Mouse (Mus musculus) MEL (cell line): ENCODE data around the gene Proser3. TPM values are rescaled to one million over a fixed set of nuclear protein-coding genes. Genes with fewer than 3 reads are reported as not detected.

Experiments
- DNase-seq: peaks from one replicate; pipeline ENCODE4 v3.0.0; 2011; ENCODE audit warnings: low read depth, low spot score
- H3K27ac ChIP-seq: 2 replicates; pipeline ENCODE4 v1.5.1; 2012; ENCODE audit warnings: low read depth, mild to moderate bottlenecking, control low read depth, low read length, moderate library complexity; ENCODE audit not compliant: control insufficient read depth
- H3K27me3 ChIP-seq, 2 experiments: fragments of 150-350 bp in 1 of 2; sonication (generic) in 1 of 2; 2 replicates each; pipeline ENCODE4 v1.6.1; 2012; ENCODE audit warnings: low read length in 2 of 2, mild to moderate bottlenecking in 2 of 2, improper control_type of control experiment in 1 of 2, moderate library complexity in 1 of 2; ENCODE audit not compliant: insufficient read depth in 2 of 2, control insufficient read depth in 1 of 2
- H3K36me3 ChIP-seq, 2 experiments: 2 replicates each; pipeline ENCODE4 v1.6.1; 2012 to 2014; ENCODE audit warnings: low read length in 2 of 2, improper control_type of control experiment in 1 of 2, inconsistent platforms in 1 of 2, mild to moderate bottlenecking in 1 of 2; ENCODE audit not compliant: insufficient read depth in 2 of 2, control insufficient read depth in 1 of 2
- H3K4me1 ChIP-seq, 2 experiments: fragments of 150-350 bp in 1 of 2; sonication (generic) in 1 of 2; 2 replicates each; pipeline ENCODE4 v1.6.1; 2012; ENCODE audit warnings: low read length in 2 of 2, improper control_type of control experiment in 1 of 2, mild to moderate bottlenecking in 1 of 2; ENCODE audit not compliant: insufficient read depth in 2 of 2, control insufficient read depth in 1 of 2
- H3K4me3 ChIP-seq, 2 experiments: fragments of 150-350 bp in 1 of 2; sonication (generic) in 1 of 2; 2 replicates each; pipeline ENCODE4 v1.5.1; 2012; ENCODE audit warnings: low read depth in 2 of 2, low read length in 2 of 2, mild to moderate bottlenecking in 2 of 2, moderate library complexity in 2 of 2, control low read depth in 1 of 2, improper control_type of control experiment in 1 of 2; ENCODE audit not compliant: control insufficient read depth in 1 of 2, insufficient read depth in 1 of 2
- H3K79me2 ChIP-seq: 2 replicates; pipeline ENCODE4 v1.6.1; 2012; ENCODE audit warnings: mild to moderate bottlenecking, low read length, moderate library complexity; ENCODE audit not compliant: control insufficient read depth, poor library complexity, insufficient read depth
- H3K9ac ChIP-seq: 2 replicates; pipeline ENCODE4 v1.6.1; 2012; ENCODE audit warnings: low read depth, mild to moderate bottlenecking, control low read depth, low read length, moderate library complexity; ENCODE audit not compliant: control insufficient read depth, poor library complexity, severe bottlenecking
- H3K9me3 ChIP-seq: fragments of 150-350 bp; sonication (generic); replicated peaks from 2 replicates; pipeline ENCODE4 v1.6.1; 2012; ENCODE audit warnings: mild to moderate bottlenecking, low read length, improper control_type of control experiment, moderate library complexity; ENCODE audit not compliant: insufficient read depth
- BHLHE40 ChIP-seq: IDR thresholded peaks from 2 replicates; pipeline ENCODE4 v1.6.1; 2012; ENCODE audit warnings: low read depth, mild to moderate bottlenecking, inconsistent platforms, low read length, improper control_type of control experiment, borderline replicate concordance
- ETS1 ChIP-seq: IDR thresholded peaks from 2 replicates; pipeline ENCODE4 v1.6.1; 2012; ENCODE audit warnings: low read depth, mild to moderate bottlenecking, inconsistent platforms, low read length, improper control_type of control experiment, moderate library complexity
- GABPA ChIP-seq: IDR thresholded peaks from 2 replicates; pipeline ENCODE4 v1.6.1; 2012; ENCODE audit warnings: low read depth, mild to moderate bottlenecking, inconsistent platforms, low read length, improper control_type of control experiment, moderate library complexity
- KAT2A ChIP-seq: conservative IDR thresholded peaks from 2 replicates; pipeline ENCODE4 v1.6.1; 2012; ENCODE audit warnings: low read depth, low read length, improper control_type of control experiment, inconsistent platforms
- MAZ ChIP-seq: IDR thresholded peaks from 2 replicates; pipeline ENCODE4 v1.6.1; 2012; ENCODE audit warnings: low read depth, mild to moderate bottlenecking, inconsistent platforms, low read length, improper control_type of control experiment
- MEF2A ChIP-seq: IDR thresholded peaks from 2 replicates; pipeline ENCODE4 v1.6.1; 2014; ENCODE audit warnings: low read depth, mild to moderate bottlenecking, inconsistent platforms, low read length, improper control_type of control experiment; ENCODE audit not compliant: poor library complexity, insufficient replicate concordance, severe bottlenecking; ENCODE audit errors: extremely low read depth
- MXI1 ChIP-seq: IDR thresholded peaks from 2 replicates; pipeline ENCODE4 v1.6.1; 2011; ENCODE audit warnings: mild to moderate bottlenecking, low read depth, low read length, improper control_type of control experiment
- MYB ChIP-seq: IDR thresholded peaks from 2 replicates; pipeline ENCODE4 v1.6.1; 2011; ENCODE audit warnings: mild to moderate bottlenecking, low read depth, low read length, improper control_type of control experiment
- MYC ChIP-seq: IDR thresholded peaks from 2 replicates; pipeline ENCODE4 v1.6.1; 2011; ENCODE audit warnings: low read depth, mild to moderate bottlenecking, low read length, improper control_type of control experiment, moderate library complexity
- NELFE ChIP-seq: IDR thresholded peaks from 2 replicates; pipeline ENCODE4 v1.6.1; 2011; ENCODE audit warnings: low read depth, low read length, improper control_type of control experiment
- POLR2A ChIP-seq, 2 experiments: IDR thresholded peaks; 2 replicates each; pipeline ENCODE4 v1.6.1; 2011 to 2012; ENCODE audit warnings: low read length in 2 of 2, mild to moderate bottlenecking in 2 of 2, control low read depth in 1 of 2, improper control_type of control experiment in 1 of 2, low read depth in 1 of 2, moderate library complexity in 1 of 2; ENCODE audit not compliant: control insufficient read depth in 1 of 2, insufficient read depth in 1 of 2, poor library complexity in 1 of 2
- POLR2AphosphoS5 ChIP-seq: IDR thresholded peaks from 2 replicates; pipeline ENCODE4 v1.6.1; 2012; ENCODE audit warnings: low read depth, borderline replicate concordance, mild to moderate bottlenecking, inconsistent platforms, low read length, moderate library complexity, mixed read lengths
- RAD21 ChIP-seq: IDR thresholded peaks from 2 replicates; pipeline ENCODE4 v1.6.1; 2011; ENCODE audit warnings: mild to moderate bottlenecking, low read depth, low read length, improper control_type of control experiment
- RCOR1 ChIP-seq: IDR thresholded peaks from 2 replicates; pipeline ENCODE4 v1.6.1; 2012; ENCODE audit warnings: low read depth, mild to moderate bottlenecking, inconsistent platforms, low read length, improper control_type of control experiment
- TAL1 ChIP-seq: IDR thresholded peaks from 2 replicates; pipeline ENCODE4 v1.6.1; 2012; ENCODE audit warnings: mild to moderate bottlenecking, inconsistent platforms, low read length, moderate library complexity, mixed read lengths
- TCF12 ChIP-seq: IDR thresholded peaks from 2 replicates; pipeline ENCODE4 v1.6.1; 2014; ENCODE audit warnings: low read depth, mild to moderate bottlenecking, inconsistent platforms, low read length, improper control_type of control experiment, moderate library complexity
- USF2 ChIP-seq, 2 experiments: IDR thresholded peaks; 2 replicates each; pipeline ENCODE4 v1.6.1; 2011 to 2012; ENCODE audit warnings: improper control_type of control experiment in 2 of 2, low read length in 2 of 2, borderline replicate concordance in 1 of 2, inconsistent platforms in 1 of 2, low read depth in 1 of 2, mild to moderate bottlenecking in 1 of 2; ENCODE audit not compliant: insufficient read depth in 1 of 2
- ZMIZ1 ChIP-seq: IDR thresholded peaks from 2 replicates; pipeline ENCODE4 v1.6.1; 2012; ENCODE audit warnings: low read depth, mild to moderate bottlenecking, inconsistent platforms, low read length, improper control_type of control experiment, moderate library complexity
- ZNF384 ChIP-seq: IDR thresholded peaks from 2 replicates; pipeline ENCODE4 v1.6.1; 2012; ENCODE audit warnings: low read depth, mild to moderate bottlenecking, inconsistent platforms, low read length, improper control_type of control experiment
- polyA plus RNA-seq, 2 experiments: library from polyadenylated mRNA; stranded (reverse) in 1 of 2; unstranded in 1 of 2; fragments of >175 nt in 1 of 2; fragments of >200 nt in 1 of 2; gene quantifications; 2 replicates each; pipeline versions ENCODE4 v1.2.1 to v1.2.4; 2012; ENCODE audit warnings: low replicate concordance in 2 of 2, low read depth in 1 of 2; ENCODE audit not compliant: insufficient read length in 2 of 2, insufficient read depth in 1 of 2, missing spikeins in 1 of 2
- total RNA-seq: library from RNA; depleted of rRNA; stranded (reverse); fragments of 300-350 nt; gene quantifications from 2 replicates; pipeline ENCODE4 v1.2.3, GENCODE M21; 2012

Gene Proser3
- total and polyA plus RNA-seq, 3 experiments = 2.3 to 8.9 TPM; not detected in 1

DNA sequence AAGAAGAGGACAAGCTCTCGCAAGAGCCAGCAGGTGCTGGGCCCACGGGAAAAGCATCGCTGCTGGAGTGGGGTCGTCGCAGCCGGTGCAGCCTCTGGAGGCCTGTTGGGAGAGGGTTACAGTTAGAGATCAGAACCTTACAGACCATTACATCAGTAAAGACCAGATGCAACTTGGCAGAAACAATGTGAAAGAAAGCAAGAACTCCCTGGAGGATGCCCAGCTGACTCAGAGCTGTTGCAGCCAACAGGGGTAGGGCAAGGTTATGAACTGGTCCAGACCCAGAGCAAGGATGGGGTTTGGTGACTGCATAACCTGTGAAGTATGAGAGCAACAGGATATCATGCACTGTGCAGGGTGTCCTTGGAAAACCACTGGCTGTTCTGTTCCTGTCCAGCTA is 27.6 kb downstream of the Proser3 start:
- no peak overlapping the region for H3K27ac ChIP-seq
- TF ChIP-seq TCF12 = no peak
- no peak overlapping the region for H3K9ac ChIP-seq
- H3K4me1 ChIP-seq = no peaks in the 10 kb centered on the region
- no peaks in the 10 kb centered on the region for H3K9me3 ChIP-seq
- H3K36me3 ChIP-seq = no peaks in the 10 kb centered on the region
- no peaks in the 10 kb centered on the region for H3K27me3 ChIP-seq
- DNase-seq = no peak
- no peaks in the 10 kb centered on the region for H3K79me2 ChIP-seq
- no peak overlapping the region for H3K4me3 ChIP-seq

- Histone ChIP-seq H3K27me3 (no peaks in the 10 kb centered on the region), H3K4me3 (no peak overlapping the region), H3K36me3 (no peaks in the 10 kb centered on the region), H3K27ac (no peak overlapping the region), H3K9ac (no peak overlapping the region), H3K4me1 (no peaks in the 10 kb centered on the region), H3K9me3 (no peaks in the 10 kb centered on the region), H3K79me2 (no peaks in the 10 kb centered on the region)
- TF ChIP-seq MXI1 = no peak
- TF ChIP-seq TAL1 = no peak
- no peak for TF ChIP-seq ZNF384
- TF ChIP-seq RCOR1 = no peak
- TF ChIP-seq ETS1 = no peak
- TF ChIP-seq USF2 (IDR thresholded peaks at IDR 0.05; ENCODE audit: borderline replicate concordance in 1 of 2, insufficient read depth in 1 of 2, low read depth in 1 of 2, low read length in 2 of 2) = no peak
- TF ChIP-seq ZMIZ1 = no peak
- no peak for TF ChIP-seq KAT2A
- no peak for TF ChIP-seq NELFE
- no peak for TF ChIP-seq RAD21
- TF ChIP-seq MYC = no peak
- no peak for TF ChIP-seq POLR2AphosphoS5
- no peak for TF ChIP-seq GABPA
- no peak for TF ChIP-seq POLR2A (IDR thresholded peaks at IDR 0.05; ENCODE audit: control insufficient read depth in 1 of 2, insufficient read depth in 1 of 2, low read depth in 1 of 2, low read length in 2 of 2, poor library complexity in 1 of 2)
- no peak for TF ChIP-seq MAZ
- no peak for TF ChIP-seq MEF2A
- no peak for TF ChIP-seq BHLHE40
- no peak for TF ChIP-seq MYB
- no peak for DNase-seq
Observed at GRCm38 (mm10) chr7:30522871-30523270, 29.2 kb downstream of the Proser3 start.
